Mouse (Mus musculus) kidney, postnatal 25 days (tissue): ENCODE measurements around the gene Ppp6r2.

Experiments used
- DNase-seq, 2 experiments: peaks; one replicate each; pipeline ENCODE4 v3.0.0; 2021; ENCODE audit warnings: mixed read lengths in 2 of 2

The Ppp6r2 gene

GRCm38 (mm10) chr15:89264485-89264884, 53.1 kb downstream of the Ppp6r2 start:
- no peak for DNase-seq

DNA sequence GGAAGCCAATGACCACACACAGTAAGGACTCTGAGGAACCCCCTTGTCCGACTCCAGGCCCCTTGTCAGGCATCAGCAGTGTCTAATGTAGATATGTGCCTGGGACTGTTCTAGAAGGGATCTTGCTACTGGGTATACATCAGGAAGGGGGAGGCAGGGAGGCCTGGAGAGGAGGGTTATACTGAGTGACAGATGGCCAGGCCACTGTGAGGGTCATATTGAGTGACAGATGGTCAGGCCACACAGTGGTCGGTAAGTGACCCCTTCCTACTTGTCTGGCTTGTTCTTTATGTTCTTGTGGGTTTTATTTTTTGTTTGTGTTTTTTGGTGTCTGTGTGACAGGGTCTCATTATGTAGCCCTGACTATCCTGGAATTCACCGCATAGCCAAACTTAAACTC, 64.1 kb downstream of the Ppp6r2 start:
- DNase-seq, result no peak

DNA sequence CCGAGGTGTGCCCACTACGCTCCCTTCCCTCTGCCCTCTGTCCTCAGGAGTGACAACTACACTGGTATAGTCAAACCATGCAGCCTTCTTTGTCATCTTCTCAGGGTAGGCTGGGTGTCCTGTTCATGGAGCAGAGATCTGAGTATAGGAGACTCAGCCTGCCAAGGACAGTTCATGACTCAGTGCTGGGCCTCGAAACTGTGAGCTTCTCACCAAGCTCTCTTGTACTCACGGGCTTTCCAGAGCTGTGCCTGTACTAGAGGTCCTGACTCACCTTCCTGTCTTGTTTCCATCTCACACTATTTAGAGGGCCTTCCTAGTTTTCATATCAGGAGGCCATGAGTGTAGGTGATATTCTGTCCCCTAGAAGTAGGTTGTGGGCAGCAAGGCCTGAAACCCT, 66.0 kb downstream of the Ppp6r2 start:
- DNase-seq, result no peak

DNA sequence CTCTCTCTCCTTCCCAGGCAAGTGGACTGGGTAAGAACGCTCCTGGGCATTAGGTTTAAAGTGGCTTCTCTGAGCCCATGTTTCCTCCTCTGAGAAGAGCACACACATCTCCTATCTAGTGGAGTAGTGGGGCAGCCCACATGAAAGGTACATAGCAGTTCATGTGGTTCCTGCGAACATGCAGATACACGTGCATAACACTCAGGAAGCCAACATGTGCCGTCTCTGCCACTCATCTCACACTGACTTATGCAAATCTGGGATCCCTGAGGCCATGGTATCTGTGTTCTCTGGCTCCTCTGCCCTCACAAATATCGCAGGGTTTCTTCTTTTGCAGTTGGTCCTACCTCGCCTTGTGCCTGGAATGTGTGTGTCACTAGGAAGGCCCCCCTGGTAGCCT, 71.2 kb downstream of the Ppp6r2 start:
- no peak for DNase-seq

DNA sequence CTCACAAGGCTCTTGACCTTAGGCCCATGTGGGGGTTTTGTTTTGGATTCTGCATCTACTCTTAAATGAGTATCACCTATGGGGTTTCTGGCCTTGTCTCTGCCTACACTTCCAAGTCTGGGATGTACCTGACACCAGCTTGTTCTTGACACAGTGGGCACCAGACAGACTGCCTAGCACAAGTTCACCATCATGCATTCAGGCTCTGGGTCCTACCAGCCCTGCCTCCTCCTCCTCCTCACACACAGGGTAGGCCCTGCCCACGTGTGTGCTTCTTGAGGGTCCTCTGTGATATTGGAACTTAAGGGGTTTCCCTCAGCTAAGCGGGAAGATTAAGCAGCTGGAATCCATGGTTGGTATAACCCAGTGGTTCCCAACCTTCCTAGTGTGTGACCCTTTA, 72.7 kb downstream of the Ppp6r2 start:
- DNase-seq, result no peak

DNA sequence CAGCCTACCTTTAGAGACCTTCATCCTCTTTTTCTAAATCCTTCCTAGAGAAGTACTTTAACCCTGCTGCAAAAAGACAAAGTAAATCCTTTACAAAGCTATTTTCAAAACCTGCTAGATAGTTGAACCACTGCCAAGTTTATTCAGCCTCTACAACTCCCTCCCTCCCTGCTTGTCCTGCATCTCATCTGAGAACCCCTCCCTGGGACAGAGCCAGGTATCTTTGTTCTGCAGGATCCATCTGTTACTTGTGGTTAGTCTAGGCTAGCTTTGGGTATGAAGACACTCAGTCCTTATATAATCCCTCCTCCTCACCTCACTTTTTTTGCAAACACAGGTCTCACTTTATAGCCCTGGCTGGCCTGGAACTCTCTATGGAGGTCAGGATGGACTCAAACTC, 73.7 kb downstream of the Ppp6r2 start:
- no peak for DNase-seq

GRCm38 (mm10) chr15:89285478-89285877, 74.1 kb downstream of the Ppp6r2 start:
- no peak for DNase-seq

DNA sequence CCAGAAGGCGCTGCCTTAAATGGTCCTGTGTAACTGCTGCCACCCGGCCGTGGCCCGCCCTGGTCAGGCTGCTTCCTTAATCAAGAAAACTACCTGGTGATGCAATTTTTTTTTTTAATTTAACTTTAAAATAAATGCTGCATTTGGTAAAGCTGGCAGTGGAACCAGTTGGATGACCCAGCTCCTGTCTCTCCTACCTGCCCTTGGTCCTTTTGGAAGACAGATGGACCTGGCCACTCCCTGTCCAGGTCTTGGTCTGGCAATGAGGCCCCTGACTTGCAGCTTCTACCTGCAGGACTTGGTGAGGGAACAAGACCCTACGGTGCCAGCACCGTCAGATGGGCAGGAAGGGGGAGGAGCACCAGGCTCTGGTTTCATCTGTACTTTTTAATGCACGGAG, 74.8 kb downstream of the Ppp6r2 start:
- DNase-seq, result no peak

DNA sequence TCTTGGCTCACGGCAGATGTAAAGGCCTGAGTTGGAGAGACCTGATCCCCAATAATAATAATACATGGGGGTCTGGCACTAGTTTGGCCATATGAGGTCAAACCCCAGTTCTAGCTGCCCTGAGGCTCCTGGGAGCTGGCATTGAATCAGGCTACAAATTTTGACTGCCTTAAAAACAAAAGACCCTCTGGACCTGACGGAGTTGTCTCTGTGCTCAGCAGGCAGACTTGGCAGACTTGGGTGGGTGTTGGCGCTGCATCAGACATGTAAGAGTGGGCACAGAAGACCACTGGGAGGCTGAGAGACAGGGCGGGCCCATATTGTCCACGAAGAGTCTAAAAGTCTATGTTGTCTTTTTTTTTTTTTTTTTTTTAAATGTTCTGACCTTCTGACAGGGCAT, 75.2 kb downstream of the Ppp6r2 start:
- DNase-seq, result no peak

DNA sequence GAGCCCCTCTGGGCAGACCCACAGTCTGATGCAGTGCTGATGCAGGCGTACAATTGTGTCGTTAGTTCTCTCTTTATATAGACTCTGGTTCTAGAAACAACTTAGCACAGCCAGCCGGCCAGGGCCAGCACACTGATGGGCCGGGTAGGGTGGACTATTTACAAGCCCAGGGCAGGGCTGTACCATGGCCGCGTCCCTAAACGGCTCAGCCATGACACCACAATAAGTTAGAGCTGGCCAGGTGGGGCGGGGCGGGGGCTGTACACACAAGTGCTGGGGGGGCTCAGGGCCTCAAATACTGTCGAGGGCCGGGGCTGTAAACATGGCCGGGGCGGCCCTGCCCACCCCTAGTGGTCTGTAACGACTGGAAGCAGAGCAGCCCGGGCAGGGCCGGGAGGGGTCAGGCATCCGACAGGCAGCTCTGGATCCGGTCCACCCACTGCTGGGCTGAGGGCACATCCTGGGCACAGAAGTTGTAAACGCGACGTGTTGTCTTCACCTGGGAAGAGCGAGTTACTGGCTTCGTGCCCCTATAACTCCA, 76.9 kb downstream of the Ppp6r2 start:
- no peak for DNase-seq

DNA sequence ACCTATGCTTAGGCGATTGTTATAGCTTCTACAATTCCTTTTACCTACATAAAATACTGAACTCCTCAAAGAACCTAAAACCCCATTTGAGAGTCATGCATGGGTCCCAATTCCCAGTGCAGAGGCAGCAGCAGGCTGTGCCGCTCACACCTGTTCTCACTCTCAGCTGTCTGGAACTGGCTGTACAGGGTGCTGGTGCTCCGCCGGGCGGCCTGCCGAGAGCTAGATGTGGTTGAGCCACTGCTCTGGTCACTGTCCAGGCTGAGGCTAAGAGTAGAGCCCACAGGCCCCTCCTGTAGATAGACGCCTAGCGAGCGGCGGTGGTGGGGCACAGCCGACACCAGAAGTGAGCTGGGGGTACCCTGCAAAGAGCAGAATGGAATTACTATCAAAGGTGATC, 78.1 kb downstream of the Ppp6r2 start:
- DNase-seq, result no peak

DNA sequence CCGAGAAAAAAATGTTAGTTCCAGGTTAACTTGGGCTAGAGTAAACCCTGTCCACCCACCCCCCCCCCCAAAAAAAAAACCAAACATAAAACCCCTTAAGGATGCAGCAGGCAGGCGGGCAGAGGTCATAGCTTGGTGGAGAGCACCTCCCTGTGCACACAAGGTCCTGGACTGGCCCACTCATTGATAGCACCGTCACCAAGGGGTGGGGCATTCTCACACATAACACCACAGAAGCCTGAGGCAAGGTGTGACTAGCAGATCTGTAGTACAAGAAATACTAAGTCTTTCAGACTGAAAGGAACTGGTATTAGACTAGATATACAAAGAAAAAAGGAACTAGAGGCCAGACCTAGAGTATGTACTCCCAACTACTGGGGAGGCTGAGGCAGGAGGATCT, 80.2 kb downstream of the Ppp6r2 start:
- DNase-seq, result no peak

GRCm38 (mm10) chr15:89292795-89293194, 81.4 kb downstream of the Ppp6r2 start:
- DNase-seq, result no peak

GRCm38 (mm10) chr15:89293778-89294177, 82.4 kb downstream of the Ppp6r2 start:
- DNase-seq, result no peak

DNA sequence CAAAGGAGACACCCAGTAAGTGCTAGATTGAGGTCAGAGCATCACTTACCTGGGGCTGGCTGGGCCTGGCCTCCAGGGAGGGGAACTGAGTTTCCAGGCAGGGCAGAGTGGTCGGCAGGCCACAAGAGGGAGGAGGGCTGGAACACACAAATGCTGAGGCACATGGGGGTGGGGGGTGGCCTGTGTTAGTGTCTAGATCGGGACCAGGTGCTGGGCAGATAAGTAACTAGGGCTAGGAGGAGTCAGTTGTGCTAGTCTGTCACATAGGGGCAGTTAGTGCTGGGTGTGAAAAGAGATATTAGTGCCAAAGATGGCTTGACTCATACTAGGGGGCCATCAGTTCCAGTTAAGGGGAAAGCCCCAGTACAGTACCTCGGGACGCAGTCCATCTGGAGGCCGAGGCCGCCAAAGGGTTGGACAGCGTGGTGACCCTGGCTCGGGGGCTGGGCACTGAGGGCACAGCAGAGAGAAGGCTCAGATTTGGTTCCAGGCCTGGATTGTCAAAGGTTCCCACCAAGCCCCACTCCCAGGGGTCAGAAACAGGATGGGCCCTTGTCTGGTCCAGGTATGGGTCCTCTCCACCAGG, 84.3 kb downstream of the Ppp6r2 start:
- no peak for DNase-seq

- peak in 1 of 2 experiments; percentile 31 for DNase-seq
Measured at GRCm38 (mm10) chr15:89296465-89296864, 85.1 kb downstream of the Ppp6r2 start.

GRCm38 (mm10) chr15:89297695-89298094, 86.3 kb downstream of the Ppp6r2 start:
- no peak for DNase-seq

GRCm38 (mm10) chr15:89300180-89300579, 88.8 kb downstream of the Ppp6r2 start:
- peak; percentile 62 to 85 for DNase-seq

- DNase-seq, result peak; percentile 51 to 69
Measured at GRCm38 (mm10) chr15:89300600-89300999, 89.2 kb downstream of the Ppp6r2 start.

DNA sequence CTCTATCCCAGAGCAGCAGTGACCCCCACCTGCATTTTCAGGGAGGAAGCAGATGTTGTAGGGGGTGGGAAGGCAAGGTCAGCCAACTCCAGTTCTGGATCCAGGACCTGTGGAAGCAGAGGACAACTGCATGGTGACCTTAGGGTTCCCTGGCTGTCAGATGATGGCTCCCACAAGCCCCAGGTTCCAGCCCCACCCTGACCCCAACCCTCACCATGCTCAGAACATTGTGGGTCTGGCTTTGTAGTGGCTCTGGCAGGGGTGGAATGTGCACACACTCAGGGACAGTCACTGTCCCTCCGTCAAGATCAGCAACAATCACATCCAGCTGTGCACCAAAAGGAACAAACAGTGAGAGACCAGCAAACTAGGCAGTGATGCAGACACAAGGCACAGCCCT, 94.6 kb downstream of the Ppp6r2 start:
- no peak for DNase-seq

DNA sequence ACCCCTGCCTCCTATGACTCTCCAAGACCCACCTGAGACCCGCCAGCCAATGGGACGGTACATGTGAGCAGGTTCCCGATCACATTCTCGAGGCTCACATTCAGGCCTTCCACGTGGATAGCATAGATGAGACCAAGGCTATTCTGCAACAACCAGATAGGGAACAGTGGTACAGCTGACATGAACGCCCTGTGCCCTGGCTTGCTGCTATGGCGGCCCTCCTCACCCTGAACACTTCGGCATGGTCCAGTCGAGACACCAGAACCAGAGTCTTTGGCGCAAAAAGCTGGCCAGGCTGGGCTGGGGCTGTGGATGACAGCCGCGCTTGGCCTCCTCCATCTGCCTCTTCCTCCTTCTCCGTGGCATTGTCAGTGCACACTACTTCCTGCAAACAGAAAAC, 96.1 kb downstream of the Ppp6r2 start:
- no peak for DNase-seq

- DNase-seq, result peak in 1 of 2 experiments; percentile 19
Measured at GRCm38 (mm10) chr15:89308406-89309139, 97.2 kb downstream of the Ppp6r2 start.

- peak in 1 of 2 experiments; percentile 39 for DNase-seq
Measured at GRCm38 (mm10) chr15:89309962-89310498, 98.7 kb downstream of the Ppp6r2 start.

DNA sequence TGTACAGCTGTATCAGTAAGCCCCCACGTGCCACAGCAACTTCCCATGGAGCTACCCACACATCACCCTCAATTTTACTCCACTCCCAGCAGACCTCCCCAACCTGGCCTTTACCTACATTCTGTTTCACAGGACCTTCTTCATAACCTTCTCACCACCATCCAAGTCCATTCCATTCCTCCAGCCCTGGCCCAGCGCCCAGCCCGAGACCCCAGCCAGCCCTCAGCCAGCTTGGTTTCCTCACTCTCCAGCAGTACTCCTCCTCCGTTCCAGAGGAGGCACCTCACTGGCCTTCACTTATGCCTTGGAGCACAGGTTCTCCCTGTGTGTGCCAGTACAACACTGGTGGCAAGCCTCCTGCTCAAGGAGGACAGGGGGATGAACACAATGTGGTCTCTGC, 102.0 kb downstream of the Ppp6r2 start:
- DNase-seq, result peak in 1 of 2 experiments; percentile 36
